Mouse (Mus musculus): ENCODE data around the gene Nphp4. TPM values are rescaled to one million over a fixed set of nuclear protein-coding genes. Genes with fewer than 3 reads are reported as not detected.

Nphp4 gene
- polyA plus RNA-seq, 1 experiment, result 4.0 TPM

GRCm38 (mm10) chr4:152451371-152451770 is 25.1 kb upstream of the Nphp4 start:
- TF ChIP-seq POLR2A (IDR thresholded peaks at IDR 0.05; ENCODE audit: low read depth, low read length), result no peak
- TF ChIP-seq CTCF (IDR thresholded peaks at IDR 0.05; ENCODE audit: borderline replicate concordance, insufficient read depth, low read length), result no peak
- Histone ChIP-seq H3K4me3 (ENCODE audit: insufficient read depth, low read length) (no peak overlapping the region), H3K27ac (ENCODE audit: insufficient read depth, low read length) (no peak overlapping the region), H3K4me1 (ENCODE audit: control insufficient read depth, insufficient read depth, low read length) (no peaks in the 10 kb centered on the region)

DNA sequence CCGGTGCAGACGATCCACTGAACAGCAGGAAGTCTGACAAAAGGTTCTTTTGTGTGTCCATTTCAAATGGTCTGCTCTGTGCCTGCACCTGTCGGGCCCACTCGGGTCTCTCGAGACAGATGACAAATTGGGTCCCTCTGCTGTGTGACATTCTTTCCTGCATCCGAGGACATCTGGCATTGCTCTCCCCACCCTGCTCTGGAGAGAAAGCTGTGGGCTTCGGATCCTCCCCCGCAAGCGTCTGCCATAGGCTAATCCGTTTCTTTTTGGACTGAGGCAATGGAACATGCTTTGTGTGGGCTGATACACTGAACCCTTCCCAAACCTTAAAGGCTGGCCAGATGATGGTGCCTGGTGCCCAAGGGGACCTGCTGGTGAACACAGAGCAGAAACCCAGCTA is 23.4 kb upstream of the Nphp4 start:
- Histone ChIP-seq H3K4me3 (ENCODE audit: insufficient read depth, low read length) (no peak overlapping the region), H3K4me1 (ENCODE audit: control insufficient read depth, insufficient read depth, low read length) (no peaks in the 10 kb centered on the region), H3K27ac (ENCODE audit: insufficient read depth, low read length) (no peak overlapping the region)
- TF ChIP-seq POLR2A (IDR thresholded peaks at IDR 0.05; ENCODE audit: low read depth, low read length) (no peak), CTCF (IDR thresholded peaks at IDR 0.05; ENCODE audit: borderline replicate concordance, insufficient read depth, low read length) (no peak)

- no peak overlapping the region for H3K27ac ChIP-seq (ENCODE audit: insufficient read depth, low read length)
- H3K4me3 ChIP-seq (ENCODE audit: insufficient read depth, low read length), result no peak overlapping the region
- H3K4me1 ChIP-seq (ENCODE audit: control insufficient read depth, insufficient read depth, low read length), result no peaks in the 10 kb centered on the region
- TF ChIP-seq CTCF (IDR thresholded peaks at IDR 0.05; ENCODE audit: borderline replicate concordance, insufficient read depth, low read length) (no peak), POLR2A (IDR thresholded peaks at IDR 0.05; ENCODE audit: low read depth, low read length) (no peak)
Observed at GRCm38 (mm10) chr4:152454153-152454552, 22.4 kb upstream of the Nphp4 start.

- H3K4me1 ChIP-seq (ENCODE audit: control insufficient read depth, insufficient read depth, low read length), result no peaks in the 10 kb centered on the region
- no peak overlapping the region for H3K4me3 ChIP-seq (ENCODE audit: insufficient read depth, low read length)
- no peak overlapping the region for H3K27ac ChIP-seq (ENCODE audit: insufficient read depth, low read length)
- TF ChIP-seq POLR2A (IDR thresholded peaks at IDR 0.05; ENCODE audit: low read depth, low read length) (no peak), CTCF (IDR thresholded peaks at IDR 0.05; ENCODE audit: borderline replicate concordance, insufficient read depth, low read length) (no peak)
Observed at GRCm38 (mm10) chr4:152456609-152457008, 19.9 kb upstream of the Nphp4 start.

- TF ChIP-seq CTCF (IDR thresholded peaks at IDR 0.05; ENCODE audit: borderline replicate concordance, insufficient read depth, low read length) (no peak), POLR2A (IDR thresholded peaks at IDR 0.05; ENCODE audit: low read depth, low read length) (no peak)
- Histone ChIP-seq H3K27ac (ENCODE audit: insufficient read depth, low read length) (no peak overlapping the region), H3K4me3 (ENCODE audit: insufficient read depth, low read length) (no peak overlapping the region)
Observed at GRCm38 (mm10) chr4:152457673-152458072, 18.8 kb upstream of the Nphp4 start.

DNA sequence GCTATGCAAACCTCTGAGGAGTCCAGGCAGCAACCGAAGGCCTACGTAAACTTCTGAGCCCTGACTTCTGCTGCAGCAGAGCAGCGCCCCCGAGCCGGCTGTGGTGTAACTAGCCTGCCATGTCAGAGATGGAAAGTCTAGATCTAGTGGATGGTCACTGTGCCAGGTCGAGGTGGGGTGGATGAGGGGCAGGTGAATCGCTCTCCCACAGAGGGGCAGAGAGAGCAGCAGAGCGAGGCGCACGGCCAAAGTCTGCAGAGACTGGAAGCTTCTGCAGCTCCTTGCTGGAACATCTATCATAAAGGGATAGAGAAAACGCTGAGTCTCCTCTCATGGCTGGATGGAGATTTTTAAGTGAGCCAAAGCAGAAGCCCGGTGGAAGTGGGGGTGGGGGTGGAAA is 14.0 kb upstream of the Nphp4 start:
- H3K27ac ChIP-seq (ENCODE audit: insufficient read depth, low read length), result no peak overlapping the region
- TF ChIP-seq CTCF (IDR thresholded peaks at IDR 0.05; ENCODE audit: borderline replicate concordance, insufficient read depth, low read length) (no peak), POLR2A (IDR thresholded peaks at IDR 0.05; ENCODE audit: low read depth, low read length) (no peak)
- H3K4me3 ChIP-seq (ENCODE audit: insufficient read depth, low read length), result no peak overlapping the region
- H3K4me1 ChIP-seq (ENCODE audit: control insufficient read depth, insufficient read depth, low read length), result no peaks in the 10 kb centered on the region

More at GRCm38 (mm10) chr4:152457673-152458072, 18.8 kb upstream of the Nphp4 start:
- no peaks in the 10 kb centered on the region for H3K4me1 ChIP-seq (ENCODE audit: control insufficient read depth, insufficient read depth, low read length)

DNA sequence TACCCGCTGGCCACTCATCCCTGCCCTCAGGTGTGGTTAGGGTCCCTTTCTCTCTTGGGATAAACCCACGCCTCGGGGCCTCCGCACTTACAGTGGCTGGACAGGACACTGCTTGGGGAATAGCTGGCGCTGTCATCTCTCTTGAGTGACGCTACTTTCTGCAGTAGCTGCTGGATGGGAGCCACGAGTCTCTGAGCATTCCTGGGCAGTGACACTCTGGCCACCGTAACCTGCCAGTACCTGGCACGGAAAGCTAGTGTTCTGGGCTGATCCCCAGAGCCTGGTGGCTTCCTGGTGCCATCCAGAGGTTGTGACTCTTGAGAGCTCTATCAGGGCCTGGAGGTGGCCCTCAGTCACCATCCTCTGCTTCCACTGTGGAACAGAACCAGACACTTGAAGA is 13.4 kb upstream of the Nphp4 start:
- Histone ChIP-seq H3K27ac (ENCODE audit: insufficient read depth, low read length) (no peak overlapping the region), H3K4me1 (ENCODE audit: control insufficient read depth, insufficient read depth, low read length) (no peaks in the 10 kb centered on the region), H3K4me3 (ENCODE audit: insufficient read depth, low read length) (no peak overlapping the region)
- TF ChIP-seq CTCF (IDR thresholded peaks at IDR 0.05; ENCODE audit: borderline replicate concordance, insufficient read depth, low read length), result no peak
- TF ChIP-seq POLR2A (IDR thresholded peaks at IDR 0.05; ENCODE audit: low read depth, low read length), result no peak

DNA sequence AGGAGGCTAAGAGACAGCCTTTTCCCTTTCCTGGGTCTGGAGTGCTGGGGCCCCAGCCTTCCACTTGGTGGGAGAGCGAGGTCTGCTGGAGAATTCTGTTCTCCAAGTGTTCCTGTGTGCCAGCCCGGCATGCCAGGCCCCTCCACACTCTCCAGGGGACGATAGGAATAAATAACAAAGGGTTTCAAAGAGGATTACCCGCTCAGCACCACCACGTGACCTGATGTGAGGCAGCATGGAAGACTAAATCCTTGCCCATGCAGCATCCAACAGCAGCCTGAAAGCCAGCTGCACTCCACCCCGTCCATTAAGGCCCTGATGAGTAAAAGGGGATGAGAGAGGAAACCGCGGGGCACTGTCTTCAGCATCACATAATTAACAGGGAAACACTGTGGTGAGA is 11.4 kb upstream of the Nphp4 start:
- H3K4me1 ChIP-seq (ENCODE audit: control insufficient read depth, insufficient read depth, low read length), result no peaks in the 10 kb centered on the region
- TF ChIP-seq POLR2A (IDR thresholded peaks at IDR 0.05; ENCODE audit: low read depth, low read length), result no peak
- TF ChIP-seq CTCF (IDR thresholded peaks at IDR 0.05; ENCODE audit: borderline replicate concordance, insufficient read depth, low read length), result no peak
- no peak overlapping the region for H3K27ac ChIP-seq (ENCODE audit: insufficient read depth, low read length)
- H3K4me3 ChIP-seq (ENCODE audit: insufficient read depth, low read length), result no peak overlapping the region

DNA sequence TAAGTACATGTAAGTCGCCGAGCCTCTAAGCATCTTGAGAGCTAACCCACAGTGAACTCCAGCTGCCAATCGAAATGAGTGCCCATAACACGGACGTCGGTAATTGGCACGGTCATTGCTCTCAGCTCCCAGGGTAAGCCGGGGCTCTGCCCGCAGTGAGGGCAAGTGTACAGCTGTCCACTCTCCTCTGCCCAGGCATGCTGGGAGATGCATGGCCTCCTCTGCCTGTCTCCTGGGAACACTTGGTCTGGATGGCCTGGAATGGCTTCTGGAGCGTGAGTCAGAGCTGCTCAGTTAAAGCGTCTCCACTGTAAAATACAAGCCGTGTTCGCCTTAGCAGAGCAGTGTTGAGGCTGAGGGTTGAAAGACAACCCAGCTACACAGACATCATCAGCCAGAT is 9.9 kb upstream of the Nphp4 start:
- Histone ChIP-seq H3K4me1 (ENCODE audit: control insufficient read depth, insufficient read depth, low read length) (no peaks in the 10 kb centered on the region), H3K4me3 (ENCODE audit: insufficient read depth, low read length) (no peak overlapping the region), H3K27ac (ENCODE audit: insufficient read depth, low read length) (no peak overlapping the region)
- TF ChIP-seq CTCF (IDR thresholded peaks at IDR 0.05; ENCODE audit: borderline replicate concordance, insufficient read depth, low read length) (no peak), POLR2A (IDR thresholded peaks at IDR 0.05; ENCODE audit: low read depth, low read length) (no peak)

- no peaks in the 10 kb centered on the region for H3K4me1 ChIP-seq (ENCODE audit: control insufficient read depth, insufficient read depth, low read length)
- no peak overlapping the region for H3K27ac ChIP-seq (ENCODE audit: insufficient read depth, low read length)
- no peak for TF ChIP-seq CTCF (IDR thresholded peaks at IDR 0.05; ENCODE audit: borderline replicate concordance, insufficient read depth, low read length)
- no peak for TF ChIP-seq POLR2A (IDR thresholded peaks at IDR 0.05; ENCODE audit: low read depth, low read length)
- H3K4me3 ChIP-seq (ENCODE audit: insufficient read depth, low read length), result no peak overlapping the region
Observed at GRCm38 (mm10) chr4:152467951-152468350, 8.6 kb upstream of the Nphp4 start.

DNA sequence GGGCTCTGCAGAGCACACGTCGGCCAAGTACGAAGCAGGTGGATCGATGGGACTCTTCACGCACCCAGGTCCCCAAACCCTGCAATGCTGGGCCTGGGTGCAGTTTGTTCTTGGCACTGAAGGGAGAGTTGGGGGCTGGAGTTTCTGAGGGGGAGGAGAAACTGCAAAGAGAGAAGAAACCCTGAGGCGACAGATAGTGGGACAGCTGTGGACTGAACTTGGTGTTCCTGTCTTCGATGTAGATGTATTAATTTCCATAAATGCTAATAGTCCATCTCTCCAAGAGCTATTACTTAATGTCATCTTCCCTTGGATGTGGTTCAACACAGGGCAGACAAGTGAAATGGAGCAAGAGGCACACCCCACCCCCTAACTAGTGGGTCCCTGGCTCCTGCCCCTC is 565 bp upstream of the Nphp4 start:
- TF ChIP-seq POLR2A (IDR thresholded peaks at IDR 0.05; ENCODE audit: low read depth, low read length), result no peak
- TF ChIP-seq CTCF (IDR thresholded peaks at IDR 0.05; ENCODE audit: borderline replicate concordance, insufficient read depth, low read length), result no peak
- H3K27ac ChIP-seq (ENCODE audit: insufficient read depth, low read length), result no peak overlapping the region
- no peak overlapping the region for H3K4me3 ChIP-seq (ENCODE audit: insufficient read depth, low read length)
- H3K4me1 ChIP-seq (ENCODE audit: control insufficient read depth, insufficient read depth, low read length), result no peaks in the 10 kb centered on the region
